Mouse (Mus musculus) heart, postnatal 0 days (tissue): ENCODE data around the gene Igsf8.

ENCODE experiments used
- CTCF ChIP-seq: IDR thresholded peaks from 2 replicates; pipeline ENCODE4 v1.5.1; 2016; ENCODE audit warnings: antibody characterized with exemption, control low read depth, low read depth
- EP300 ChIP-seq: IDR thresholded peaks from 2 replicates; pipeline ENCODE4 v1.6.1; 2016; ENCODE audit warnings: antibody characterized with exemption, low read depth

GRCm38 (mm10) chr1:172305153-172305552 lies 43.7 kb downstream of the Igsf8 start:
- TF ChIP-seq EP300 (no peak), CTCF (no peak)
